Mouse (Mus musculus) embryonic facial prominence, embryonic 10.5 days (tissue): ENCODE results near the gene Magi1. TPM values are rescaled to one million over a fixed set of nuclear protein-coding genes. Genes with fewer than 3 reads are reported as not detected.
A peak's percentile ranks its signal among the peaks of the same experiment; 100 is the strongest.

ENCODE experiments used
- DNase-seq: peaks from one replicate; pipeline ENCODE4 v3.0.0-alpha.2; 2017; ENCODE audit warnings: low spot score
- H3K27ac ChIP-seq: fragments of 300-500 bp; sonication (generic); replicated peaks from 2 replicates; pipeline ENCODE4 v1.5.1; 2016; ENCODE audit warnings: mild to moderate bottlenecking
- H3K27me3 ChIP-seq: fragments of 300-500 bp; sonication (generic); replicated peaks from 2 replicates; pipeline ENCODE4 v1.6.1; 2016; ENCODE audit warnings: low read depth, mild to moderate bottlenecking; ENCODE audit not compliant: poor library complexity, severe bottlenecking
- H3K36me3 ChIP-seq: fragments of 300-500 bp; sonication (generic); replicated peaks from 2 replicates; pipeline ENCODE4 v1.6.1; 2016; ENCODE audit warnings: mild to moderate bottlenecking, moderate library complexity
- H3K4me1 ChIP-seq: fragments of 300-500 bp; sonication (generic); 2 replicates; pipeline ENCODE4 v1.6.1; 2016
- H3K4me3 ChIP-seq: fragments of 300-500 bp; sonication (generic); 2 replicates; pipeline ENCODE4 v1.5.1; 2016; ENCODE audit warnings: mild to moderate bottlenecking, moderate library complexity
- H3K9me3 ChIP-seq: fragments of 300-500 bp; sonication (generic); 2 replicates; pipeline ENCODE4 v1.6.1; 2016; ENCODE audit warnings: mild to moderate bottlenecking
- WGBS: fragments of 180-500 bp; shearing (Covaris S2); methylation state at CpG from one replicate; pipeline ENCODE4 v1.1.7; 2016; 5-methylcytosine and 5-hydroxymethylcytosine counted together
- polyA plus RNA-seq: library from polyadenylated mRNA; unstranded; fragments of >200 nt; fragmentation: Nextera tagmentation; extraction: Ambion mirVana; gene quantifications from 2 replicates; pipeline ENCODE4 v1.2.1, GENCODE M21; 2016

Gene Magi1
- polyA plus RNA-seq, 1 experiment from 2014 or later, result 16.1 TPM

DNA sequence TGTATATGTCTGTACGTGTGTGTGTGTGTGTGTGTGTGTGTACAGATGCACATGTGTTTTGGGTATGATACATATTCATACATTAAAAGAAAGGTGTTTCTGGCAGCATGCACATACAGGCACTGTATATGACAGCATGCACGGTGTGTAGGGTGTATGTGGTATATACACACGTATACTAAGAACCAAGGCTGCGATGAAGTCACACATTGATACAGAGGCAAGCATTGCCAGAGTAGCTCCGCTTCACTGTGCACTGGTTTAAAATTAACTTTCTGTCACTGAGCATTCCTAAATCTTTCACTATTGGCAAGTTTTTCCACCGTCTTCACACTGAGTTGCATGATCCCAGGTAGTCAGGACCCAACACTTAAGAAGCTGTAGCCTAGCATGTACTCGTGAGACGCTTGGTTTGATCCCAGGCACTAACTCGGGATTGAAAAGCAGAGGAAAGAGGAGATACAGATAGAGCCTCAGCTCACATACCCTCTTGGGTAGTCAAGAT lies 34.4 kb downstream of the Magi1 start:
- WGBS, result 90% methylated on average over 9 of the region's 9 CpGs
- no peaks in the 10 kb centered on the region for H3K27me3 ChIP-seq
- H3K9me3 ChIP-seq, result no peaks in the 10 kb centered on the region
- H3K36me3 ChIP-seq, result no peaks in the 10 kb centered on the region
- peaks cover 35% of the 10 kb centered on the region for H3K4me1 ChIP-seq
- DNase-seq, result no peak
- H3K4me3 ChIP-seq, result no peak overlapping the region
- H3K27ac ChIP-seq, result no peak overlapping the region

DNA sequence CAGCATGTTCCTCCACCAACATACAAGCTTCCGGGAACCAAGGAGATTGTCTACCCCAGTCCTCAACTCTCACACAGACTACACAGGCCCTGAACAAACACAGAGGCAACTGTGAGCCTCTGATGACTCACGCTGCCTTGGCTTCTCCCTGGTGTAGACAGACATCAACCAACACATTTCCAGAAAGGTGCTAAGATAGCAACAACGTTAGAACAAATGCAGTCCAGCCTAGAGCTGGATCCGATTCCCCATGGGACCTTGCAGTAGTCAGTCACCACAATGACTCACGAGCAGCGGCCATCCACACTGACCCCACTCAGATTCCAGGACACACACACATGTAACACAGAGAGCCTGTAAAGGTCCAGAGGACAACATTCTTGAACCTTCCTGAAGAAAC lies 42.5 kb downstream of the Magi1 start:
- Histone ChIP-seq H3K4me1 (peaks cover 48% of the 10 kb centered on the region), H3K27ac (no peak overlapping the region; the same call in 1 of the 2 replicates), H3K9me3 (no peaks in the 10 kb centered on the region), H3K36me3 (no peaks in the 10 kb centered on the region), H3K27me3 (no peaks in the 10 kb centered on the region), H3K4me3 (no peak overlapping the region)
- DNase-seq, result no peak
- WGBS, result 83% methylated on average over 6 of the region's 6 CpGs

DNA sequence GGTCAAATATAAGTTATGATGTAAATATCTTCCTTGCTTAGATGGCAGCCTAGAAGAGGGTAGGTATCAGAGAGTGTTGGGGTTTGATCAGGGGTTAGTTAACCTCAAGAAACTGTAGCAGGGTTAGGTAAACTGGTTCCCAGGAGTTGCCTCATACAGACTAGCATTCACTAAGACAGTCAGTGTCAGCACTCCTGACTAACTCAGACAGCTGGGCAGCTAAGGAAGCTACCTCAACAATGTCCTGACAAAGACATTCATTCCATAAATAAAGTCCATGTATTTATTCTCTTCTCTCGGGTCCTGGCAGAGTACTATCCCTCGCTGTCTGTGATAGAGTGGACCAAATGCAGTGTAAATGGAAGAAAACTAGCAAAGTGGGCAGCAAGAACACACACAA lies 45.1 kb downstream of the Magi1 start:
- Histone ChIP-seq H3K27ac (no peak overlapping the region), H3K27me3 (no peaks in the 10 kb centered on the region), H3K9me3 (no peaks in the 10 kb centered on the region), H3K4me1 (peaks cover 52% of the 10 kb centered on the region), H3K4me3 (no peak overlapping the region), H3K36me3 (no peaks in the 10 kb centered on the region)
- 84% methylated on average over 2 of the region's 2 CpGs for WGBS
- DNase-seq, result no peak

DNA sequence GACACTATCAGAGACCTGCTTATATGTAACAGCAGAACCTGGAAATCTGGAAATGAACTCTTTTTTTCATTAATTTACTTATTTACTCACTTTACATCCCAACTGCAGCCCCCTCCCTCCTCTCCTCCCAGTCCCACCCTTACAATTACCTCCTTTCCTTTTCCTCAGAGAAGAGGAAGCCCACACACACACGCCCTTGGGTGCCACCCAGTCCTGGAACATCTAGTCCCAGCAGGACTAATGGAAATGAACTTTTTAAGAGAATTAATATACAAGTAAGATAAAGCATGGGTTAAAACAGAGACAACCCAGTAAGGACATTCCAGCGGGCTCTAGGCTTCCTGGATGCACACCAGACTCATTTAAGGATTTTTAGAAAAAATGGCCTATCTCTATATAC lies 46.8 kb downstream of the Magi1 start:
- Histone ChIP-seq H3K4me3 (no peak overlapping the region), H3K27ac (no peak overlapping the region), H3K9me3 (no peaks in the 10 kb centered on the region), H3K27me3 (no peaks in the 10 kb centered on the region), H3K36me3 (no peaks in the 10 kb centered on the region), H3K4me1 (peaks cover 50% of the 10 kb centered on the region)
- DNase-seq, result no peak
- WGBS, result 86% methylated on average over 2 of the region's 2 CpGs

DNA sequence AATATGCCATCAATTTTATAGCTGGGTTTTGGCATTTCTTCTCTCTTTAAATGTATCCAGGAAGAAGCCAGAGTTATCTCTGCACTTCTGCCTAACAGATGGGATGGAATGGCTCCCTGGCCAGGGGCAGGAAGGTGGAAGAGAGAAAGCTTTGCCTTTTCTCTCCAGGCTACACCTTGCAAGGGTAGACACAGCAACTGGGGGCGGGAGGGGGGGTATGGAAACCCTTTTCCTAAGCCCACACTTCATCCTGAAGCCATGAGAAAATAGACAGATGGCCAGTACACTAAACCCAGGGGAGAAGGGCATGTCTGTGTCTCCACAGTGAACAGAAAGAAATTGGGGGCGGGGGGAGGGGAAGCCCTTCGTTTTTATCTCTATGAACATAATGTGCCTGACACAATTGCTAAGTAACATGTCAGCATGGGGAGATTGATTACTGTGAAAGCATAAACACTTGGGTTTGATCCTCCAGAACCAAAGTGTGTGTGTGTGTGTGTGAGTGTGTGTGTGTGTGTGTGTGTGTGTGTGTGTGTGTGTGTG lies 51.4 kb downstream of the Magi1 start:
- Histone ChIP-seq H3K27me3 (no peaks in the 10 kb centered on the region), H3K4me3 (no peak overlapping the region), H3K9me3 (no peaks in the 10 kb centered on the region), H3K27ac (no peak overlapping the region), H3K36me3 (no peaks in the 10 kb centered on the region), H3K4me1 (peaks cover 36% of the 10 kb centered on the region)
- 79% methylated on average over 3 of the region's 3 CpGs for WGBS
- DNase-seq, result no peak

DNA sequence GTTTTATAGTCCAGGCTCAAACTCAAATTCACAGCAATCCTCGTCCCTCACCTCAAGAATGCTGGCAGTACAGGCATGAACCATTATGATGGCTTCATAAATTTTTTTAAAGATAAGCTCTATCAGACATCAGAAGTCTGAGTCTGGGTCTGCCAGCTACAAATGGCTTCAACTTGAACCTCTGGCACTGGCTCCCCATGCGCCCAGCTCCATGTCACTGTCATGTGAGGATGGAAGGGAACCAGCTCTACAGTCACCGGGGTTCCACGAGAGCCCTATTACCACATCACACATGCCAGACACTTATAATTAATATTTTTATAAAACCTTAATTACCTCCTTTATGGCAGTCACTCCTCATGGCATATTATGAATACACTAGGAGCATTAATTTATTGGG lies 51.9 kb downstream of the Magi1 start:
- no peak for DNase-seq
- no peaks in the 10 kb centered on the region for H3K9me3 ChIP-seq
- H3K4me3 ChIP-seq, result no peak overlapping the region
- H3K36me3 ChIP-seq, result no peaks in the 10 kb centered on the region
- no peak overlapping the region for H3K27ac ChIP-seq
- H3K27me3 ChIP-seq, result no peaks in the 10 kb centered on the region
- 88% methylated on average over 4 of the region's 4 CpGs for WGBS
- H3K4me1 ChIP-seq, result peaks cover 36% of the 10 kb centered on the region

DNA sequence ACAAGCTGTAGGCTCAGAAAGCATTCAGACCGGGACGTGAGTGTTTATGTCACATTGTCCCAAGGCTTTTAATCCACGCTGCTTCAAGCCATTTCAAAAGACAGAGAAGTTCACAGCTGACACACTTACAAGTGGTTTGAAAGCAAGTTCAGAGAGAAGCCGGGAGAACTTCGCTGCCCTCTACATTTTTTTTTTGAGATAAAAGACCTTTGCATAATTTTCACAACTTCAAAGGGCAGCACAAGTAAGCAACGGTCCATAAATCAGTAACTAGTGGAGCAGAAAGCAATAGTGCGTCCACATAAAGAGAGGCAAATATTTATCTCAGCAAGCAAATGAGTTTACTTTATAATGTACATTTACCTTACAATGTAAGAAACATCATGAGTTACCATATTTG lies 52.4 kb downstream of the Magi1 start:
- no peaks in the 10 kb centered on the region for H3K36me3 ChIP-seq
- no peak overlapping the region for H3K27ac ChIP-seq
- H3K9me3 ChIP-seq, result no peaks in the 10 kb centered on the region
- WGBS, result 67% methylated on average over 7 of the region's 7 CpGs
- H3K27me3 ChIP-seq, result no peaks in the 10 kb centered on the region
- peaks cover 36% of the 10 kb centered on the region for H3K4me1 ChIP-seq
- no peak overlapping the region for H3K4me3 ChIP-seq
- DNase-seq, result no peak

DNA sequence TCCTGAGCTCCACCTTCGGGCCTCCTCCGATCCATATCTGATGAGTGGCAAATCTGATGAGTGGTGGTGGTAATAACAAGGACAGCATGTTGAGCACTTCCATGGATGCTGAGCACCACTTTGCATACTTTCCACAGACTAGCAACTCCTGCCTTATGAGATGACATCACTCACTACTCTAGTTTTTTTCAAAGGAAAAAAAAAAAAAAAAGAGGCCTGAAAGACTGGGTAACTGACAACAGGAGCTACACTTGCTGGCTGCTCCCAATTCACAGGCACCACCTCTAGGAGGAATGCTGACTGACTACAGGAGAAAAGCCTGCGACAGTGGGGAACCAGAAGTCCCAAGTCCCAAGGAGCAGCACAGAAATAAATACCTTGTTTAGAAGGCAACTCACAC lies 52.8 kb downstream of the Magi1 start:
- Histone ChIP-seq H3K27me3 (no peaks in the 10 kb centered on the region), H3K4me3 (no peak overlapping the region), H3K36me3 (no peaks in the 10 kb centered on the region), H3K27ac (no peak overlapping the region), H3K4me1 (peaks cover 41% of the 10 kb centered on the region), H3K9me3 (no peaks in the 10 kb centered on the region)
- 74% methylated on average over 3 of the region's 3 CpGs for whole genome bisulfite sequencing
- no peak for DNase-seq

DNA sequence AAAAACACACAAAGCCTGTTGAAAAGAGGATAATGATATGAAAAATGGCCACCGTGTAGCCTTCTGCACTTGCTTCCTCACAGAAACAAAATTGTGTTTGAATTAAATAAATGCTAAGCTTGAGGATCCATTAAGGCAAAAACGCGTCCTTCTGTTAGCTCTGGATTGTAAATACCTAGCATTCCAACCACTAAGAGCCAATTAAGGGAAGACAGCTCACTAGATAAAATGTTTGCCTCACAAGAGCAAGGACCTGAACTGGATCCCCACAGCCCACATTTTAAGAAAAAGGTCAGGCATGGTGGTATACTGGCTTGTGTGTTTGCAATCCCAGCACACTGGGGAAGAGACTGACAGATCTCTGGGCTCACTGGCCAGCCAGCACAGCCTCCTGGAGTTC lies 53.6 kb downstream of the Magi1 start:
- Histone ChIP-seq H3K36me3 (no peaks in the 10 kb centered on the region), H3K4me1 (peaks cover 44% of the 10 kb centered on the region), H3K4me3 (no peak overlapping the region), H3K9me3 (no peaks in the 10 kb centered on the region), H3K27me3 (no peaks in the 10 kb centered on the region), H3K27ac (no peak overlapping the region)
- DNase-seq, result no peak
- 65% methylated on average over 3 of the region's 3 CpGs for WGBS

DNA sequence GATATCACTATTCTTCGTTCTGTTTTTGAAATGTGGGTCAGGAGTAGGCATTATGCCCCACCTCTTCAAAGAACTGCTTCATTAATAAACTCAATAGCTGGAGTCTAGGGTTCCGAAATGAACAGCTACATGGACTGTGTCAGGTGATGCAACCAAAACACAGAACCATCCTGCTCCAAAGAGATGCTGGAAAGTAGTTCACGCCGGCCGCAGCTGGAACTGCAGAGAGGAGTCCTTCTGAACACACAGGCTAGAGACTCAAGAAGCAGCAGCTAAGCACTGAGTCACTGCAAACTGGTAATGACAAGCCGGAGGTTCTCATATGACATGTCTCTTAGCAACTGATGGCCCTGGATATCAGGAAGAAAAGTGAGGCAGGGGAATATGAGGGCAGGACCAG lies 57.5 kb downstream of the Magi1 start:
- H3K9me3 ChIP-seq, result no peaks in the 10 kb centered on the region
- WGBS, result 82% methylated on average over 6 of the region's 6 CpGs
- 0 out of 2 replicates have a peak overlapping the region, but pooled peaks have one; percentile 3 for H3K27ac ChIP-seq
- no peaks in the 10 kb centered on the region for H3K27me3 ChIP-seq
- H3K36me3 ChIP-seq, result no peaks in the 10 kb centered on the region
- DNase-seq, result no peak
- H3K4me3 ChIP-seq, result no peak overlapping the region
- H3K4me1 ChIP-seq, result peaks cover 64% of the 10 kb centered on the region

DNA sequence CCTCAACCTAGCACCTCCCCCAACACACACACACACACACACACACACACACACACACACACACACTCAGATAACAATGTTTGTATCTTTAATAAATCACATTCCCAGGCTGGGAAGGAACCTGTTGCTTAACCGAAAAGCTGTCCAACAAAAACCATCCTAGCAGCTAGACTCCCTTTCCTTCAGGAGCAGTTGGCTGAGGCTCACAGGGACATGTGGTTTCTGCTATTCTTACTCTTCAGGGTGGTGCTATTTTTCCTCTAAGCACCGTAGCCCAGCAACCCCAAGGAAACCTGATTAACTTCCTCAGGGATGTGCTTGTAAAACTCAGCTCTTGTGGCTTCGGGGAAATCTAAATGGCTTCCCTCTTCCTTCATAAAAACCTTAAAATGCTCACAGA lies 57.9 kb downstream of the Magi1 start:
- H3K27me3 ChIP-seq, result no peaks in the 10 kb centered on the region
- H3K27ac ChIP-seq, result no peak overlapping the region
- no peak overlapping the region for H3K4me3 ChIP-seq
- no peaks in the 10 kb centered on the region for H3K9me3 ChIP-seq
- WGBS, result 65% methylated on average over 3 of the region's 3 CpGs
- H3K4me1 ChIP-seq, result peaks cover 59% of the 10 kb centered on the region
- DNase-seq, result no peak
- no peaks in the 10 kb centered on the region for H3K36me3 ChIP-seq

DNA sequence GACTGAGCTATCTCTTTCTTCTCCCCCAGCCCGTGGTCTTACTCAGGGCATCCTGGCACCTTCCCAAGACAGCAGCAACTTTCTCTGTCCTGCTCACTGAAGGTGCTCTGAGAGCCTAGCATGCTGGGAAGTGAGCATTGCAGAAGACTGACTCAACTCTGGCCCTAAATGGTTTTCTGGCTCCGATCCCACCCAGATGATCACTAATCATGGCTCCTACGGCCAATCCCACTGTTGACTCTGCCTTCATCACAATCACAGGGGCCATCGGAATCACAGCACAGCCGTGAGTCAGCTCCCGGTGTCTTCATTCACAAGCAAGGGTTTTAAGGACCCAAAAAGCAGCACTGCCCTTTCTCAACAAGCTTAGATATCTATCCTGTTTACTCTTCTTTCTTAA lies 58.6 kb downstream of the Magi1 start:
- Histone ChIP-seq H3K9me3 (no peaks in the 10 kb centered on the region), H3K4me3 (no peak overlapping the region), H3K4me1 (peaks cover 57% of the 10 kb centered on the region)

DNA sequence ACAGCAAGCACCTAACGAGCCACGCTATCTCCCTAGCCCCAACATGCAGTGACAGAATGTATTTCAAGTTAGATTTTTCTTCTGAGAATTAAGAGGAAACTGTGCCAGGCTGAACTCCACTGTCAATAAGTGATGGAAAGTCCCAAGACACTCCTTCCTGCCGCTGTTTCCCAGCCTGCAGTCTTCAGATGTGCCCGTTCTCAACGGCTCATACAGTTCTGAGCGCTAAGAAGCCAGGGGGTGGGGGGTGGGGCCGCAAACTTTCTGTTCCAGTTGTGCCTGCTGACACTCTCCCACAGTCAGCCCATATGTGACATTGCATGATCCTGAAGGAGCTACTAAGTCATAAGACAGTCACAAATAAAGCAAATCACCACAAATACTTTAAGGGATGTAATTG lies 61.5 kb downstream of the Magi1 start:
- Histone ChIP-seq H3K9me3 (no peaks in the 10 kb centered on the region), H3K27me3 (no peaks in the 10 kb centered on the region), H3K36me3 (no peaks in the 10 kb centered on the region), H3K4me3 (no peak overlapping the region), H3K27ac (no peak overlapping the region), H3K4me1 (peaks cover 67% of the 10 kb centered on the region)
- no peak for DNase-seq
- 59% methylated on average over 7 of the region's 7 CpGs for WGBS

More for the DNA sequence above, 58.6 kb downstream of the Magi1 start:
- no peak for DNase-seq
- 91% methylated on average over 6 of the region's 6 CpGs for WGBS
- Histone ChIP-seq H3K27me3 (no peaks in the 10 kb centered on the region), H3K36me3 (no peaks in the 10 kb centered on the region), H3K27ac (no peak overlapping the region)
